Mouse (Mus musculus) cortical plate, adult 2 months (tissue): ENCODE results near the gene Ctf2.

Source experiments
- CTCF ChIP-seq: fragments of 200-500 bp; IDR thresholded peaks from 2 replicates; pipeline ENCODE4 v1.5.1; 2011; ENCODE audit warnings: mild to moderate bottlenecking, control low read depth, low read length; ENCODE audit not compliant: insufficient read depth; ENCODE audit errors: extremely low read depth
- POLR2A ChIP-seq: fragments of 200-500 bp; IDR thresholded peaks from 2 replicates; pipeline ENCODE4 v1.6.1; 2011; ENCODE audit warnings: mild to moderate bottlenecking, low read length, control low read depth; ENCODE audit not compliant: insufficient read depth; ENCODE audit errors: extremely low read depth

GRCm38 (mm10) chr7:127748235-127748560, 16.2 kb upstream of the Ctf2 start:
- TF ChIP-seq CTCF (no peak), POLR2A (no peak)
